Mouse (Mus musculus): Measurements from ENCODE around the gene Helz. TPM values are rescaled to one million over a fixed set of nuclear protein-coding genes. Genes with fewer than 3 reads are reported as not detected.

Helz gene
- polyA plus RNA-seq, 1 experiment from 2014 or later, result 13.9 TPM

DNA sequence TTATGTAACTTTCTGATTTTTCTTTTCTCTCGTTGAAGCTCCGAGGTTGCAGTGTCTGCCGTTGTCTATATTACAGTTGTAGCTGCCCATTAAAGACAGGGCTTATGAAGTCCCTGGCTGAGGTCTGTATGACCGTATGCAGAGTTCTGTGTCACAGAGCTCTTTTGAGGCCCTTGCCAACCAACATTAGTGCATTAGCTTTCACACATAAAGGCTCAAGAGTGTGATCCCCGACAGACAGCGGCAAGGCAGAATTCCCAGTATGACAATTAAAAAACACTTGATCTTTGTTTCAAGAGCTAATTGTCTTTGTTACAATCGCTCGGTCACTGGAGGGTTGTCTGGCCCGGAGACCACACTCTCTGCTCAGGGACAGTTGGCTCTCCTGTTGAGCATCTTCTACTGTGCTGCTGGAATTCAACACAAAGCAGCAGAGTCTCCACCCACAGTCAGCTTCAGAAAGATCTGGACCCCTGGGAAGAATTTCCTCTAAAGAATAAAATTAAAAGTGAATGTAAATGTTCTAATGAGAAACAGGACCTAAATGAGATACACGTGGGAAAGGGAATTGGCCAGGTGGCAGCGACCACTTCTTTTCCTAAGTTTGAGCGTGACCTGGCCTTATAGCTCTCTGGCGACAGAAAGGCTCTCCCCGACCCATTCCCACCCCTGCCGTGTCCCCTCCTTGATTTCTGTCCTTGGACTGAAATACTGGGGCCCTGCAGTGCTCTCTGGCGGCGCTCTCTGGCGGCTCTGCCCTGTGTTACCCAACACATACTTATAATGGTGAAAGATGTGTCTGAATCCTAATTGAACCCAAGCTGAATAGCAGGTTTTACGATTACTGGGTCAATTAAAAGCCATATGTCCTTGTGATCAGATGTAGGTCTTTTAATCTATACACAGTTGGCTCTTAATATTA lies 136.1 kb downstream of the Helz start:
- H3K9ac ChIP-seq (ENCODE audit: low read length), result no peak overlapping the region
- H3K4me3 ChIP-seq (ENCODE audit: low read length), result no peak overlapping the region
- peaks cover 25% of the 10 kb centered on the region for H3K36me3 ChIP-seq (ENCODE audit: control insufficient read depth, insufficient read depth)
- no peak overlapping the region for H3K27ac ChIP-seq (ENCODE audit: low read length)
- no peak overlapping the region for H3K4me2 ChIP-seq (ENCODE audit: low read depth, low read length)
- WGBS, result 73% methylated on average over 19 of the region's 19 CpGs
- ATAC-seq (replicated peaks; ENCODE audit: extremely low read depth, insufficient read depth, low FRiP score), result no peak
- no peaks in the 10 kb centered on the region for H3K27me3 ChIP-seq (ENCODE audit: control insufficient read depth, insufficient read depth, low read length)
- H3K4me1 ChIP-seq (ENCODE audit: control insufficient read depth, insufficient read depth, low read length), result no peaks in the 10 kb centered on the region
- H3K9me3 ChIP-seq (replicated peaks; ENCODE audit: control insufficient read depth, low read length), result no peaks in the 10 kb centered on the region

DNA sequence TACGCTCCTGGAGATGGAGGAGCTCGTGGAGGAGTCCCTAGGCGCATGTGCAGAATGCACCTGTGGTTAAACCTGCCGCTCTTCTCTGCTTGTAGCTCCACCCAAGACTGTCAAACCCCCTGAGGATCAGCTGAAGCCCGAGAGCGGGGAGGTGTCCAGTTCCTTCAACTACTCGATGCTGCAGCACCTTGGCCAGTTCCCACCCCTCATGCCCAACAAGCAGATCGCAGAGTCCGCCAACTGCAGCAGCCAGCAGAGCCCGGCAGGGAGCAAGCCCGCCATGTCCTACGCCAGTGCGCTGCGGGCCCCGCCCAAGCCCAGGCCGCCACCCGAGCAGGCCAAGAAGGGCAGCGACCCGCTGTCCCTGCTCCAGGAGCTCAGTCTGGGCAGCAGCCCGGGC lies 138.6 kb downstream of the Helz start:
- H3K9me3 ChIP-seq (replicated peaks; ENCODE audit: control insufficient read depth, low read length), result no peaks in the 10 kb centered on the region
- H3K4me1 ChIP-seq (ENCODE audit: control insufficient read depth, insufficient read depth, low read length), result no peaks in the 10 kb centered on the region
- no peak overlapping the region for H3K4me3 ChIP-seq (ENCODE audit: low read length)
- no peak overlapping the region for H3K9ac ChIP-seq (ENCODE audit: low read length)
- WGBS, result 86% methylated on average over 20 of the region's 20 CpGs
- no peak overlapping the region for H3K27ac ChIP-seq (ENCODE audit: low read length)
- ATAC-seq (replicated peaks; ENCODE audit: extremely low read depth, insufficient read depth, low FRiP score), result no peak
- H3K4me2 ChIP-seq (ENCODE audit: low read depth, low read length), result no peak overlapping the region
- H3K27me3 ChIP-seq (ENCODE audit: control insufficient read depth, insufficient read depth, low read length), result no peaks in the 10 kb centered on the region
- peaks cover 25% of the 10 kb centered on the region for H3K36me3 ChIP-seq (ENCODE audit: control insufficient read depth, insufficient read depth)

DNA sequence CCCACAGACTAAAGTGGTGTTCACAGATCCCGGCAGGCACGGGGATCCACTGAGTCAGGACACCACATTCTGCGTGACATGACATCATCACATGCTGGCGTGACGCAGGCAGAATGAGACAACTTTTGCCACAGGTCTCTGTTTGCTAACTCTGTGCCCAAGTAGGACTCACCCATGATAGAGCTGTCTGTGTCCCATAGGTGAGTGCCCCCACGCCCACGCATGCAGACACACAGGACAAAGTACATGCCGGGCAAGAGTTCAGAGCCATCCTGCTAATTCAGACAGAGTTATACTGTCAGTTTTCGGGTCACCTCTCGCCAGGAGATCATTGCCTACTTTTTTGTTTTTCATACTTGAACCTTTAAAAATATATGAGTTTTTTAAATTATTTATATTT lies 140.8 kb downstream of the Helz start:
- Histone ChIP-seq H3K4me1 (ENCODE audit: control insufficient read depth, insufficient read depth, low read length) (no peaks in the 10 kb centered on the region), H3K27ac (ENCODE audit: low read length) (no peak overlapping the region), H3K4me3 (ENCODE audit: low read length) (no peak overlapping the region), H3K36me3 (ENCODE audit: control insufficient read depth, insufficient read depth) (peaks cover 25% of the 10 kb centered on the region), H3K4me2 (ENCODE audit: low read depth, low read length) (no peak overlapping the region), H3K27me3 (ENCODE audit: control insufficient read depth, insufficient read depth, low read length) (no peaks in the 10 kb centered on the region), H3K9ac (ENCODE audit: low read length) (no peak overlapping the region), H3K9me3 (replicated peaks; ENCODE audit: control insufficient read depth, low read length) (no peaks in the 10 kb centered on the region)
- ATAC-seq (replicated peaks; ENCODE audit: extremely low read depth, insufficient read depth, low FRiP score), result no peak
- 91% methylated on average over 10 of the region's 10 CpGs for WGBS

DNA sequence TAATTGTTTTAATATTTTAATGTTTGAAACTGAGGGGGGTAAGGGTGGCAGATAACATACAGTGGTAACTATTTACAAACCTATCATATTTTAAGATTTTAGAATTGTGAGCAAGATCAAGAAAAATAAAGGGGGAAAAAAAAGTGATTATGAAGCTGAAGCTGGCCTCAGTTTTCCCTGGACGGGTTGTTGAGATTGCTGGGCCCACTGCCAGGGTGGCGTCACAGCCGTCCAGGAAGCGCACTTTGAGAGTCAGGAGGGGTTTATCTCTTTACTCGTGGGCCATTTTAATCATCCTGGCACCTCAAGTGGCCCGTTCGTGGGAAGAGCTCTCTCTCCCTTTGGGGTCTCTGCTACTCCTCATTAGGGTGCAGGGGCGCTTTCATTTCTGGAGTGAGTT lies 143.8 kb downstream of the Helz start:
- Histone ChIP-seq H3K27ac (ENCODE audit: low read length) (no peak overlapping the region), H3K9me3 (replicated peaks; ENCODE audit: control insufficient read depth, low read length) (no peaks in the 10 kb centered on the region), H3K36me3 (ENCODE audit: control insufficient read depth, insufficient read depth) (peaks cover 13% of the 10 kb centered on the region), H3K4me3 (ENCODE audit: low read length) (no peak overlapping the region), H3K9ac (ENCODE audit: low read length) (no peak overlapping the region), H3K4me1 (ENCODE audit: control insufficient read depth, insufficient read depth, low read length) (no peaks in the 10 kb centered on the region), H3K4me2 (ENCODE audit: low read depth, low read length) (no peak overlapping the region), H3K27me3 (ENCODE audit: control insufficient read depth, insufficient read depth, low read length) (no peaks in the 10 kb centered on the region)
- WGBS, result 30% methylated on average over 8 of the region's 8 CpGs
- no peak for ATAC-seq (replicated peaks; ENCODE audit: extremely low read depth, insufficient read depth, low FRiP score)

DNA sequence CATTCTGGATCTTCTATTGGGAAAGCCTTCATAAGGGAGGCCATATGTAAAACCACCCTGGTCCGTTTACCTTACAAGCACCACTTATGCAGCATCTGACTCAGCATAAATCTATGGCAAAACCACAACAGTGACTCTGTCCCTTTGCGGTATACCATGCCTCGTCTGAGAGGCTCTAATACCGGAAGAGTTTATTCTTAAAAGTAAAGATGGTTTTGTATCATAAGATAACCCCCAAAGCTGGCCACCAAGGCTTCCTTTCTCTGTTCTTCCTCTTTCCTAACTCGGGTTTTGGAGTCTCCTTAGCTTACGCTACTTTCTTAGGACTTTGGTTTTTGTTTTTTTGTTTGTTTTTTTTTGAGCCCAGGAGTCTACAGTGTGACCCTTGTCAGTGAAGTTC lies 145.6 kb downstream of the Helz start:
- no peaks in the 10 kb centered on the region for H3K27me3 ChIP-seq (ENCODE audit: control insufficient read depth, insufficient read depth, low read length)
- no peak overlapping the region for H3K4me2 ChIP-seq (ENCODE audit: low read depth, low read length)
- H3K4me1 ChIP-seq (ENCODE audit: control insufficient read depth, insufficient read depth, low read length), result no peaks in the 10 kb centered on the region
- H3K36me3 ChIP-seq (ENCODE audit: control insufficient read depth, insufficient read depth), result peaks cover 2% of the 10 kb centered on the region
- no peaks in the 10 kb centered on the region for H3K9me3 ChIP-seq (replicated peaks; ENCODE audit: control insufficient read depth, low read length)
- no peak for ATAC-seq (replicated peaks; ENCODE audit: extremely low read depth, insufficient read depth, low FRiP score)
- no peak overlapping the region for H3K27ac ChIP-seq (ENCODE audit: low read length)
- no peak overlapping the region for H3K9ac ChIP-seq (ENCODE audit: low read length)
- 73% methylated on average over 6 of the region's 6 CpGs for WGBS
- no peak overlapping the region for H3K4me3 ChIP-seq (ENCODE audit: low read length)

DNA sequence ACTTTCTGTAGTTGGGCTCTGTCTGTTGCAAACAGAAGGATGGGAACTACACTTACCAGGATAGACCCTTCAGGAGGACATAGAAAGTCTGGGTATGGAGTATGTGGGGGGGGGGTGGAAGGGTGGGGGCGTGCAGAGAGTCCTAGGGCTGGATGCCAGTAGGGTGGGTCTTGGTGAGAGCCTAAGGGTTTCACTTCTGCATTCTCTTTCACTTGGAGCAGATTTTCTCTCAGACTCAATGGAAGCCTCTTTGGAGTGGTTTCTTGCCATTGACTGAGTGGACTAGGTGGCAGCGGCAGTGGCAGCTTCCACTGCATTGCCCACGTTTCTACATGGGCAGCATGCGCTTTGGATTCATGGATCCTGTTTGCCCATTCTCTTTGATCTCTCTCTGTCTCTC lies 152.2 kb downstream of the Helz start:
- H3K27me3 ChIP-seq (ENCODE audit: control insufficient read depth, insufficient read depth, low read length), result no peaks in the 10 kb centered on the region
- no peak for ATAC-seq (replicated peaks; ENCODE audit: extremely low read depth, insufficient read depth, low FRiP score)
- H3K4me2 ChIP-seq (ENCODE audit: low read depth, low read length), result no peak overlapping the region
- H3K4me1 ChIP-seq (ENCODE audit: control insufficient read depth, insufficient read depth, low read length), result no peaks in the 10 kb centered on the region
- no peaks in the 10 kb centered on the region for H3K9me3 ChIP-seq (replicated peaks; ENCODE audit: control insufficient read depth, low read length)
- H3K27ac ChIP-seq (ENCODE audit: low read length), result no peak overlapping the region
- no peak overlapping the region for H3K9ac ChIP-seq (ENCODE audit: low read length)
- no peak overlapping the region for H3K4me3 ChIP-seq (ENCODE audit: low read length)
- 89% methylated on average over 4 of the region's 4 CpGs for WGBS
- no peaks in the 10 kb centered on the region for H3K36me3 ChIP-seq (ENCODE audit: control insufficient read depth, insufficient read depth)

DNA sequence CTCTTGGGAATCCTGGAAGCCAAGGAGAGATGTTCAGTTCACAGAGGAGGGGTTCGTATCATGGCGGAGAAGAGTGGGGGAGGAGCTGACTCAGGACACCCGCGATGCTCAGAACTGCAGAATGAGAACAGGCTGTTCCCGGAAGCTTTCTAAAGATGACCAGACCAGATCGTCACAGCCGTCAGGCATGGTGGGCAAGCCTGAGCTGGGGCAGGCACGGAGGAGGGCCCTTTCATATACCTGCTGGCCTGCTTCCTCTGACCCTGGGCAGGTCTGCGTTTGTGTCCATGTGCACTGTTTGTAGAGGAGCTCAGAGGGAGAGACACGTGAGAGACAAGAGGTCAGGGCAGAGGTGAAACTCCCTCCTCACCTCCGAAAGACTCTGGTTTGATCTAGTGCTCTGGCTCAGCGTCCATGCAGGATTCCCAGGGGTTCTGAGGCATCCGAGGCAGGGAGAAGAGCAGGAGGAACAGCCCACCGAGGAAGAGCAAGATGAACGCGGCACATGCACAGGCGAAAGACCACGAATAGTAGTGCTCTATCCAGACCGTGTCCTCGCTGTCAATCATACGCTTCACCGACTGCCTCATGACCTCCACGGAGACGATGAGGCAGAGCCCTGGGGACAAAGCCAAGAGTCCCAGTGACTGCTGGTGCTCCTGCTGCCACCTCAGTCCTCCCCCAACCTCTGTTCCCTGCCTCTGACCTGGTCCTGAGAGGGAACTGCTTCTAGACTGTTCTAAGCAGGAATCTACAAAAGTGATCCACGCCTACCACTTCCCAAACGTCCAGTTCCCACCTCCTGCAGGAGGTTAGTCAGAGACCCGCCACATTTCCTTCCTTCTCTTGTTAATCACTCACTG lies 155.8 kb downstream of the Helz start:
- Histone ChIP-seq H3K4me2 (ENCODE audit: low read depth, low read length) (no peak overlapping the region), H3K27ac (ENCODE audit: low read length) (no peak overlapping the region)
- 55% methylated on average over 27 of the region's 27 CpGs for WGBS

DNA sequence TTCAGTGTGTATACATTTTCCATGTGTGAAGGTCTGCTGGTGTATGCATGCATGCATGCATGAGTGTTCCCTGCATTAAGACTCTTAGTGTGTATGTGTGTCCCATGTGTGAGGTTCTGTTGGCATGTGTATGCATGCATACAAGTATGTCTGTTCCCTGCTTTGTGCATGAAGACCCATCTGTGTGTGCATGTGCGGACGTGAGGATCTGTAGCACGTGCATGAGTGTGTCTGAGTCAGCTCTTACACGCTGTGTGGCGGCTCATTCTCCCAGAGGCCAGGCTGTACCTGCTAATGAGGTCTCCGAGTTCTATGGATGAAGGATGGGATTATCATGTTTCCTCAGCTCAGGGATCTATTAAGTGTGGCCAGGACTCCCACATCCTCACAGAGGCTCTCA lies 157.3 kb downstream of the Helz start:
- H3K9me3 ChIP-seq (replicated peaks; ENCODE audit: control insufficient read depth, low read length), result no peaks in the 10 kb centered on the region
- H3K27me3 ChIP-seq (ENCODE audit: control insufficient read depth, insufficient read depth, low read length), result no peaks in the 10 kb centered on the region
- H3K9ac ChIP-seq (ENCODE audit: low read length), result no peak overlapping the region
- H3K4me3 ChIP-seq (ENCODE audit: low read length), result no peak overlapping the region
- 82% methylated on average over 6 of the region's 6 CpGs for WGBS
- H3K36me3 ChIP-seq (ENCODE audit: control insufficient read depth, insufficient read depth), result no peaks in the 10 kb centered on the region
- H3K27ac ChIP-seq (ENCODE audit: low read length), result no peak overlapping the region
- no peak for ATAC-seq (replicated peaks; ENCODE audit: extremely low read depth, insufficient read depth, low FRiP score)
- H3K4me1 ChIP-seq (ENCODE audit: control insufficient read depth, insufficient read depth, low read length), result no peaks in the 10 kb centered on the region
- no peak overlapping the region for H3K4me2 ChIP-seq (ENCODE audit: low read depth, low read length)

More for the DNA sequence above, 155.8 kb downstream of the Helz start:
- no peak for ATAC-seq (replicated peaks; ENCODE audit: extremely low read depth, insufficient read depth, low FRiP score)
- no peaks in the 10 kb centered on the region for H3K9me3 ChIP-seq (replicated peaks; ENCODE audit: control insufficient read depth, low read length)
- no peak overlapping the region for H3K4me3 ChIP-seq (ENCODE audit: low read length)
- no peaks in the 10 kb centered on the region for H3K4me1 ChIP-seq (ENCODE audit: control insufficient read depth, insufficient read depth, low read length)
- no peaks in the 10 kb centered on the region for H3K36me3 ChIP-seq (ENCODE audit: control insufficient read depth, insufficient read depth)
- no peaks in the 10 kb centered on the region for H3K27me3 ChIP-seq (ENCODE audit: control insufficient read depth, insufficient read depth, low read length)
- no peak overlapping the region for H3K9ac ChIP-seq (ENCODE audit: low read length)

All from heart, embryonic 16.5 days (tissue).